Mouse (Mus musculus) kidney, adult 11 months (tissue): ENCODE measurements around the gene 7530416G11Rik.

Experiments used
- DNase-seq: peaks from one replicate; pipeline ENCODE4 v3.0.0; 2022

7530416G11Rik gene

DNA sequence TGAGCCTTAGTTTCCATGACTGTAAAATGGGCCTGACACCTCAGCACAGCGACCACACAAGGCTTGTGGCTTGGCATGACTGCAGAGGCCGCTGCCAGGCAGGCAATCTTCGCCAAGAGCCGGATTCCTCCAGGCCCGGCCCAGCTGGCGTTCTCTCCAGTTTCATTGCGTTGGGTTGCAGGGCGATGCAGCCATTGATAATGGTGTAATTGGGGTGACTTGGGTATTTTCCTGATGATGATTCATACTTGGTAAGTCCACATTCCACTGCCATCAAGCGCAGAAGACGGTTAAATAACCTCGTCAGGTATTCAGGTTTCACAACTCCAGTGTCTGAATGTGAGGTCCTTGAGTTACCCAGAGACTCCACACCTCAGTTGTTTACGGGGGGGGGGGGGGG lies 23.7 kb downstream of the 7530416G11Rik start:
- no peak for DNase-seq

DNA sequence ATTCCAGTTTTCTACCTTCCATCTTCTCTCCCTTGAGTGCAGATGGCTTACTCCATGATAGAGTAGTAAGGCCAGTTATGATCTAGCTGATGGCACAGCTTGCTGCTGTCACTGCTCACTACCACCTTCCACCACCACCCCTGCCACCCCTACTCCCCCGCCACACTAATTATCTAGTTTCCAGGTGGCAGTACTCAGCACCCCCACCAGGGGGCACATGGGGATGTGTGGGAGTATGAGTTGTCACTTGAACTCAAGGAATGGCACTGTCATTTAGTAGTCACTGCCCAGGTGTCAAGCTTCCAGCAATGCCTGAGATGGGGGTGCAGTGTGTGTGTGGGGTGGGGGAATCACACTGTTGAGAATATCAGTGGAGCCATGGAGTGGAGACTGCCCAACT lies 25.4 kb downstream of the 7530416G11Rik start:
- DNase-seq: peak; percentile 40

DNA sequence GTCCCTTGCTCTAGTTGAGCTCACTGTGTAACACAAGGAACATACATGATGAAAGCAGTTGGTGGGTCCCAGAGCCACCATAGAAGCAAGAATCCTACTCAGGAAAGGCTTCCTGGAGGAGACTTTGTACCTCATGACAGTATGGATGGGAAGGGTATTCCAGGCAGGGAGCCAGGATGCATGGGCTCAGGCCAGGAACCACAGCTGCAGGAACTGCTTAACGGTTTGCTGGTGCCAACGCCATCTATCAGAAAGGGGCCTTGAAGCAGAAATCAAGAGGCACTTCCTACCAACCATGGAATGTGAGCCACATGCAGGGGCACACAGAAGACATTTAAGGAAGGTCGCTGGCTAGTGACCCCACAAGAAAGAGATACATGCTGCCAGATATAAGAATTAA lies 28.3 kb downstream of the 7530416G11Rik start:
- no peak for DNase-seq

DNA sequence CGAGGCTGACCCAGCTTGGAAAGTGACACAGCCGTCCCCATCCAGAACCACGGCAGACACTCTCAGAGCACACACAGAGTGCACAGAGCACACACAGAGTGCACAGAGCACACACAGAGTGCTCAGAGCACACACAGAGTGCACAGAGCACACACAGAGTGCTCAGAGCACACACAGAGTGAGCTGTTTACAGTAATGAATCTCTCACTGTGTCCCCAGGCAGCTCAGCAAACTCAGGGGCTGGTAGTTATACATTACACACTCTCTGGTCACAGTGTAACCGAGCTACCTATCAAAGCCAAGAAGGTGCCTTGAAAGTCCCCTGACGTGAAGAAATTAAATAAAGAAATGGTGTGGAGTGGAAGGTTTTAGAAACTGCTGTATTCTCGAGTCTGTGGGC lies 33.6 kb downstream of the 7530416G11Rik start:
- peak; percentile 67 for DNase-seq

DNA sequence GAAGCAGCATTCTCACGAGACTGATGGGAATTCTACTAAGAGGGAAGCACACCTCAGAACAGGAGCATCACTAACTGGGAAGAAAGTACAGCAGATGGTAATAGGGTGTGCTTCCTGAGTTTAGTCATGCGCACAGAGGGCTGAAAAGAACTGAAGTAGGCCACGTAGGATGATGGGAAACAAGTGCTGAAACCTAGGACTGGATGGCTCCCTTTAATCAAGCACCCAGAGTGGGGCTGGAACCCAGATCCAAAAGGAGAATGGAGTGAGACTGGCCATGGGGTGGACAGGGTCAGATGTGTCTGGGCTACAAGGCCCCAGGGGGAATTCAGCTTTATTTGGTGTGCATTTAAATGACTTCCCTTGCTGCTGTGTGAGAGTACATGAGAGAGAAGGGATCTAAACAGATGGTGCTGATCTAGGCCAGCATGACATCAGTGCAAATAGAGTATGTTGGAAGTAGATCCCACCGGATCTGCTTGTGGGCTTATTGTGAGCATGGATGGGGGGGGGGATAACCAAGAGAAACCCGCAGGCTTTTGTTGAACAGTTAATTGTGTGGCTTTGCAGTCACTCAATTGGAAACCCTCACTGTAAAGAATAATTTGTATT lies 36.5 kb downstream of the 7530416G11Rik start:
- DNase-seq: no peak

DNA sequence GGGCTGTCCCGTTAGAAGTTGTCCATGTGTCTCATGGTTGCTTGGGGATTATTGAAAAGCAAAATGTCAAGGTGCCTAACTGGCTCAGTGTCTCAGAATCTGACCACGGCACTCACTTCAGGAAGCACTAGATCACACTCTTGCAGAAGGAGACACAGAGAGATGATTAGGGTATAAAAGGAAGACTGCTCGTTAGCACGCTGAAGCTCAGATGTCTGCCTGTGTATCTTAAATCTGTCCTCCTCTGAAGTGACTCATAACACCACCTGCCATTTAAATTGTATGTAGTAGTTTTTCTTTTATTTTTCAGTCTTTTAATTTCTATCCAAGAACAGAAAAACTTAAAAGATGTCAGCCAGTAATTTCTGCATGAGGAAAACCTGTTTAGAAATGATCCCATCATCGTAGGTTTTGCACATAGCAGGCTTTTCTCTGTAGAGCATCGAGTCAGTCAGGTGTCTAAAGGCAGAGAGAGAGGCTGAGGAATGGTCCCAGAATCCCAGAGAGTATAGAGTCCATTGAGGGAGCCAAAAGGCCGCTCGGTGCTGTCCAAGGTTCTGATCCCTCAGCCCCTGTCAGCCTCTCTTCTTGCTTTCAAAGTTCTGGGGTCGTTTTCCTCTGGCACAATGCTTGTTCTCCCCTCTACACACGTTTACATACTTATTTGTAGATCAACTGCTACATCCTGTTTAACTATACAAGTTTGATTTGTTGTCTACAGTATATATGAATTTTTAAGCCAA lies 38.0 kb downstream of the 7530416G11Rik start:
- no peak for DNase-seq

DNA sequence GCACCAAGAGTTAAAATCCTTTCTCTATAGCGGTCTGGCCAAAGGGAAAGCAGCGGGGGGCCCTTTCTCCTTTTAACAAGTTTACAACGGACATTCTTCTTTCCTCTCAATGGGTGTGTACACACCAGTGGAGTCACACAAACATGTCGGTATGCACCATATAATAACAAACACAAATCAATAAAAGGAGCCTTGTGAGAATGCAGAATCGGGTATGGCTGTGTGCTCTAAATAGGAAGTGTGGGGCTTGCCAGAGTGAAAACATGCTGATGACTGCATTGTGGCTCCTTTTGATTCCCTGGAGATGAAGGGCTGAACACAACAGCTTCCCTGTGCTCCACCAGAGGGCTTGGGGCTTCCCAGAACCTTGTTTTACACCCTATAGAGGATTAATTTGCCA lies 38.8 kb downstream of the 7530416G11Rik start:
- no peak for DNase-seq

DNA sequence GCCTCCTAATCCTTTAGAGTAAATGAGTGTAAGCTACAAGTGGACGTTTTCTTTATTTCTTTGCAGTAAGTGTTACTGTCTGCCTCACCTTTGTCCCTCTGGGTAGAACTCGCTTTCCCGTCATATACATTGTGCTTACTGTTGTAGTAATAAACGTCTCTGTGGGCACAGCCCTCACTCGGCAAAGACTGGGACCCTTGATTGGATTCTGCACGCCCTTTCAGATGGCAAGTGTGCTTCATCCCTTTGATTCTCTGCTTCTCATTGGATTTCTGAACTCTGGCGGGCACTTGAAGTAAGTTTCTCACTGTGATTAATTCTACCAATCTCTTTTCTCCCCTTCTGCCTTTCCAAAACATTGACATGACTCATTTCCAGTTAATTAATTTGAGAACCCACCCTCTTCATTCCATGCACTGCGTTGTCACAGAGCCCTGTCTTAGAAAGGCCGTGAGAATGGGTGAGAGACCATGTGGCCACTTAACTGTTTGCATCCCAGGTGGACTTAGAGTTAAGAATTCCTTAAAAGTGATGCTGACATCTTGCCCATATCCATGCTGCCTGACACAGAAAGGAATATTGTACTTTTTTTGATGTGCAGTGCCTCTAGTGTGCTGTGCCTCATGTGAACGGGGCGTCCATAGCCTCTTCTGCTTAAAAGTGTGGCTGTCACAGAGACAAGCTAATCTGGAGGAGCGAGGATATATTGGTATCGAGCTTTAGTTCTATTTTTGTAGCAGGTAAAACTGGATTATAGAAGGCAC lies 39.8 kb downstream of the 7530416G11Rik start:
- no peak for DNase-seq

DNA sequence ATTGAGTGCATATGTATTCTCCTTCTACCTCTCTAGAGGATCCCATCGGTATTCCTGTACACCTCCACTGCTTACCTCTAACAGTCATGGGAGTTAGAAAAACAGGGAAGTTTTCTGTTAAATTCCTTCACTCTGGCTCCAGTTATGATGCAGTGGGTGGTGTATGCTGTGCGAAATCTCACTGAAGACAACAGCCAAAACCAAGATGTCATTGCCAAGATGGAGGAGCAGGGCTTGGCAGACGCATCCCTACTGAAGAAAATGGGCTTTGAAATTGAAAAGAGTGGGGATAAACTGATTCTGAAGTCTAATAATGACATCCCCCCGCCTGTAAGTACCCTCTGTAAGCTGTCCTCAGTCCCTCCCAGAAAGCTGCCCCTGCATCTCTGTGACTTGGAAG lies 40.9 kb downstream of the 7530416G11Rik start:
- DNase-seq: no peak

DNA sequence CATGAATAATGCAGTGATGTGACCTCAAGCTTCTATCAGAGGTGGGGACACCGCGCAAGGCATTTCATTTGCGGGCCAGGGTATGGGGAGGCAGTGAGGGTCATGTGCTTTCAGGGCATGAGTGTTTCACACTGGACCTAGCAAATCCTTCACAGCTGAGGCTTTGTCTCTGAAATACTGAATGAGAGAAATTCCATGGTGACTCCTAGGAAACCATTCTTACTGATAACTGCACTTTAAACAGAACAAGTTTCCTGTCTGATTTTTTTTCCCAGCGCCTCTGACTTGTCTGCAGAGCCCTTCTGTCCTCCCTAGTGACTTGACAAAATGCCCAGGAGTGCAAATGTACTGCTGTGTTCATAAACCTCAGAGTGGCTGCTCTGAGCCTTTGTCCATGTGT lies 41.5 kb downstream of the 7530416G11Rik start:
- DNase-seq: no peak

DNA sequence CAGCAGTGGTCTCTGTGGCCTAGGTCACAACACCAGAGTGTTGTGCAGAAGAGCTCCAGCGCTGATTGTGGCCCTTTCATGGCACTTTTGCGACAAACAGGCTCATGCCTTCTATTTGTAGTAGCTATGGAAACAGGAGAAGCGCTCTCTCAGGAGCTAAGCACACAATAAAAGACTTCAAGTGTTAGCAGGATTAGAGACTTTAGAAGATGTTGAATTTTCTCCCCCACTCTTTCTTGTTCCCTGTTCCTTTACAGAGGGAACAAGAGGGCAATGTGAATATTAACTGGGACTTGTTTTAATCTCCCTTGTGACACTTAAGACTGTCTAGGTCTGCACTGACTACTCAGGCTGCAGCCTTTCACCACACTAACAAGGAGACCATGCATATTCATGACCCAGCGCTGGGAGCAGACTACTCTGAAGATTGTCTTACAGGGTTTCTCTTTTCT lies 44.4 kb downstream of the 7530416G11Rik start:
- no peak for DNase-seq

DNA sequence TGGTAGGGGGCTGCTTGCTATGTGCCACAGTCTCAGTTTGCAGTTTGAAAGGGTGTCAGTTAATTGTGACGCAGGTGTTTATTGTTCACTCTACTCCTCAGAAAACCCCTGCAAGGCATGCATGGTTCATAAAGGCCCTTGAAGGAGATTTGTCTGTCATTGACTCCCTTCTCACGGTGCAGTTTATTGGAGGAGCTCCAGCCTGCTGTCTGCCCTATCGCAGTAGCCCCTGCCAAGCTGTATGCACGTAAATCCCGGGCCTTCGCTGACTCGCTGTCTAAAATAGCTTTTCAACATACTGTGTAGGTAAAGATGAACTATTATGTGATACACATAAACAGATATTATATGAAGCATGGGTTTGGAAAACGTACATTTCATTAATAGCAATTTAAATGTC lies 45.2 kb downstream of the 7530416G11Rik start:
- DNase-seq: no peak

DNA sequence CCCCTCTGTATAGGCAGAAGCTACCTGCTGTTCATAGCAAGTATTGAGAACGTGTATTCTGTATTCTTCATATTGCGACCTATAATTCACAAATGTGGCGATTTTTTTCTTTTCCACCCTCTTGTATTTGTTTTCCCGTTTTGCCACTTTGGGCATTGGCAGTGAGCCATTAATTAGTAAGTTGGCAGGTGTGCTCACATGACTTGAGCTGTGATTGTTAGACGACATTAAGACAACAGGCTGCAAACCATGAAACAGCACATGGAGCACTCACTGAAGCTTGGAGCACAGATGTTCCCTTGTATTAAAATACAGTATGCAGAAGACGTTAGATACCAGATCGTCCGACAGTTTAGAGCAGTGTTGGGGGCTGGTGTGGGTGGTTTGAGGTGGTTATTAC lies 46.1 kb downstream of the 7530416G11Rik start:
- DNase-seq: no peak

DNA sequence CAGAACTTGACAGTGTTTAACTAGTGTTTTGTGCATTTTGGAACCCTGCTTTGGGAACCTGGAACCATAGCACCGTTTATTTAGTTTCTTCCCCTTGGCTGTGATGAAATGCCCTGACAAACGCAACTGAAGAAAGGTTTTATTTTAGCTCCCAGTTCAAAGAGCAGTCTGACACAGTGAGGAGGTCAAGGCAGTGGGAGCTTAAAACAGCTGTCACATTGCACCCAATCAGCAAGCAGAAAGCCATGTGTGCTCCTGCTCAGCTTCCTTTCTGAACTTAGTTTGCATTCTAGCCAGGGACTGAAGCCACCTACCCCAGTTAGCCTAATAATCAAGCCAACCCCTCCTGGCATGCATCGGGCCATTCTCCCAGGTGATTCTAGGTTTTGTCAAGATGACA lies 56.4 kb downstream of the 7530416G11Rik start:
- DNase-seq: no peak
